16 mouse cellular contexts compared by ENCODE assay signal in the genomic region with DNA sequence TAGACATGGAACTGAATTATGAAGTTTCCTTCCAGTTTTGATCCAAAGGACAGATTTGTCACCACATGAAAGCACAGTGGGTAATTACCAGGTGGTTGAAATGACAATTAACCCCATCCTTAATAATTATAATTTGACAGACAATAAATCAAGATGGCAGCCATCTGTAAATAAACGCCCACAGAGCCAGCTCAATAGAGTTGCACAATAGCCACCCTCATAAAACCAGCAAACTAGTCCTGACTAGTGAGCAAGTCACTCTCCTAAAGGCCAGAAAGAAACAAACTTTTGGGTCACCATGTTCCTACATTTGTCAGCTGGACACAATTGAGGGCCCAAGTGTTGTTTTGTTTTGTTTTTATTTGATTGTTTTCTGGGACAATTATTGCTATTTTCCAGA.
"Had no signal": no experiment of that assay in that cellular context is flagged by ENCODE, and none has a peak within 500 bp of the region (broad histone marks: within the 10 kb centered on the region; RNA-seq: fewer than 3 reads in every experiment).

No protein-coding gene starts in this region.

- H3K36me3 ChIP-seq: neural tube, embryonic 12.5 days; neural tube, embryonic 13.5 days; neural tube, embryonic 15.5 days; stomach, embryonic 15.5 days had no signal

- H3K4me2 ChIP-seq: neural tube, embryonic 12.5 days; neural tube, embryonic 13.5 days; neural tube, embryonic 15.5 days; stomach, embryonic 15.5 days had no signal

- H3K4me3 ChIP-seq: neural tube, embryonic 12.5 days; neural tube, embryonic 13.5 days; neural tube, embryonic 15.5 days; stomach, embryonic 15.5 days had no signal

- H3K27me3 ChIP-seq: neural tube, embryonic 12.5 days; neural tube, embryonic 13.5 days; neural tube, embryonic 15.5 days; stomach, embryonic 15.5 days had no signal

- DNase-seq: retina, postnatal 1 day; right cerebral cortex, adult 18-20 months; right cerebral cortex, postnatal 14 days; right cerebral cortex, postnatal 25 days; right cerebral cortex, postnatal 4 days; spleen, adult 18-20 months; thymus, adult 18-20 months; thymus, adult 2 months; thymus, postnatal 14 days; thymus, postnatal 25 days; thymus, postnatal 36 days; thymus, postnatal 4 days had no signal
